Mouse (Mus musculus) kidney, adult 2 months (tissue): Measurements from ENCODE around the gene Zfp609. TPM values are rescaled to one million over a fixed set of nuclear protein-coding genes. Genes with fewer than 3 reads are reported as not detected.

Source experiments
- DNase-seq: peaks from one replicate; pipeline ENCODE4 v3.0.0; 2021
- H3K27ac ChIP-seq: fragments of 200-500 bp; 2 replicates; pipeline ENCODE4 v1.5.1; 2012; ENCODE audit warnings: low read depth, low read length, control low read depth, inconsistent platforms; ENCODE audit not compliant: insufficient read depth
- H3K27me3 ChIP-seq: fragments of 200-500 bp; replicated peaks from 2 replicates; pipeline ENCODE4 v1.6.1; 2012; ENCODE audit warnings: mild to moderate bottlenecking, moderate library complexity, low read length, inconsistent platforms; ENCODE audit not compliant: control insufficient read depth, insufficient read depth
- H3K36me3 ChIP-seq: fragments of 200-500 bp; 2 replicates; pipeline ENCODE4 v1.6.1; 2012; ENCODE audit warnings: mild to moderate bottlenecking, moderate library complexity, low read length, inconsistent platforms; ENCODE audit not compliant: control insufficient read depth, insufficient read depth
- H3K4me1 ChIP-seq: fragments of 200-500 bp; 2 replicates; pipeline ENCODE4 v1.6.1; 2011; ENCODE audit warnings: low read length; ENCODE audit not compliant: control insufficient read depth, insufficient read depth
- H3K4me3 ChIP-seq: fragments of 200-500 bp; 2 replicates; pipeline ENCODE4 v1.5.1; 2011; ENCODE audit warnings: mild to moderate bottlenecking, low read depth, low read length, control low read depth; ENCODE audit not compliant: insufficient read depth
- CTCF ChIP-seq: fragments of 200-500 bp; conservative IDR thresholded peaks from 2 replicates; pipeline ENCODE4 v1.5.1; 2011; ENCODE audit warnings: low read depth, mild to moderate bottlenecking, control low read depth, low read length, moderate library complexity, mixed read lengths; ENCODE audit not compliant: insufficient read depth, insufficient read length
- POLR2A ChIP-seq: fragments of 200-500 bp; IDR thresholded peaks from one replicate; pipeline ENCODE4 v1.6.1; 2011; ENCODE audit warnings: low read depth, low read length, control low read depth
- WGBS: fragments of 180-500 bp; shearing (Covaris S2); methylation state at CpG from one replicate; pipeline ENCODE4 v1.1.7; 2018; 5-methylcytosine and 5-hydroxymethylcytosine counted together
- polyA plus RNA-seq: library from polyadenylated mRNA; depleted of rRNA; stranded (reverse); fragments of >200 nt; gene quantifications from 2 replicates; pipeline ENCODE4 v1.2.3, GENCODE M21; 2012

The Zfp609 gene
- polyA plus RNA-seq, 1 experiment = 9.4 TPM

- H3K4me1 ChIP-seq = no peaks in the 10 kb centered on the region
- H3K4me3 ChIP-seq = no peak overlapping the region
- no peaks in the 10 kb centered on the region for H3K36me3 ChIP-seq
- no peak overlapping the region for H3K27ac ChIP-seq
- H3K27me3 ChIP-seq = no peaks in the 10 kb centered on the region
- TF ChIP-seq CTCF (no peak; the same call in 1 of the 2 replicates), POLR2A (no peak)
- WGBS = 73% methylated on average over 8 of the region's 8 CpGs
- DNase-seq = no peak
These were observed 67.4 kb downstream of the Zfp609 start for GRCm38 (mm10) chr9:65759992-65760391.

DNA sequence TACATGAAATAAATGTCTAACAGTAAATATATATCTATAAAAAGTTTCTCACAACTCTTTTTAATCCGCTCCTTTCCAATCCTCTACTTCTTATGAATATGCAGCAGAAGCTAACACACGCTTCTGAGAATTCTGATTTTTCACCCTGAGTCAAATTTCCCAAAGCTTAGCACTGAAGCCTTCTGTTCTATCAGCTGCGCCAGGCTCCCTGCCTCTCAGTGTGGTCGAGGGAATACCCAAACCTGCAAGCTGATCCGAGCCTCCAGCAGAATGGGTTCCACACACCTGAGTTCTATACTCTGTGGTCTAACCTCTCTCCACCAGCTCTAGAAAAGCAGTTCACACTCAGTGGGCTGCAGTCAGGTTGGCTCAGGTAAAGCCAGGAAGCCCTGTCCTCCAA, 68.1 kb downstream of the Zfp609 start:
- no peak for DNase-seq
- Histone ChIP-seq H3K27ac (no peak overlapping the region), H3K4me3 (no peak overlapping the region), H3K27me3 (no peaks in the 10 kb centered on the region), H3K36me3 (no peaks in the 10 kb centered on the region), H3K4me1 (no peaks in the 10 kb centered on the region)
- WGBS = 93% methylated on average over 5 of the region's 5 CpGs
- no peak for TF ChIP-seq CTCF
- no peak for TF ChIP-seq POLR2A

DNA sequence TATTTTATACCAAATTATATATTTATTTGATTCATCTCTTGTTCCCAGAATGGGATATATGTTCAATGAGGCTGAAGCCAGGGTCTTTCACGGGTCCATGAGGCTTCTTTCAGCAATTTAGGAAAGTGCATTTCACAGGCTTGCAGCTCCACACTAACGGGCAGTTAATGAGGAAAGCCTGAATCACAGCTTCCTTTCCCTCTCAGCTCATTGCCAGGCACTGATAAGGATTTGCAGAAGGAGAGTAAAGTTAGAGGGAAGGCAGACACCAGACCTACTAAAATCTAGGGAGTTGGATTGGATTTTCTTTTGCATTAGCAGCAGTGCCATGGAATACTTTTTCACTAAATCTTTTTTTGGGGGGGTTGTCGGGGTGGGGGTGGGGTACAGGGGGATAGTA, 69.5 kb downstream of the Zfp609 start:
- no peaks in the 10 kb centered on the region for H3K27me3 ChIP-seq
- TF ChIP-seq POLR2A (no peak), CTCF (no peak)
- H3K4me3 ChIP-seq = no peak overlapping the region
- H3K4me1 ChIP-seq = no peaks in the 10 kb centered on the region
- H3K27ac ChIP-seq = no peak overlapping the region
- 75% methylated on average over 3 of the region's 3 CpGs for WGBS
- DNase-seq = no peak
- no peaks in the 10 kb centered on the region for H3K36me3 ChIP-seq

DNA sequence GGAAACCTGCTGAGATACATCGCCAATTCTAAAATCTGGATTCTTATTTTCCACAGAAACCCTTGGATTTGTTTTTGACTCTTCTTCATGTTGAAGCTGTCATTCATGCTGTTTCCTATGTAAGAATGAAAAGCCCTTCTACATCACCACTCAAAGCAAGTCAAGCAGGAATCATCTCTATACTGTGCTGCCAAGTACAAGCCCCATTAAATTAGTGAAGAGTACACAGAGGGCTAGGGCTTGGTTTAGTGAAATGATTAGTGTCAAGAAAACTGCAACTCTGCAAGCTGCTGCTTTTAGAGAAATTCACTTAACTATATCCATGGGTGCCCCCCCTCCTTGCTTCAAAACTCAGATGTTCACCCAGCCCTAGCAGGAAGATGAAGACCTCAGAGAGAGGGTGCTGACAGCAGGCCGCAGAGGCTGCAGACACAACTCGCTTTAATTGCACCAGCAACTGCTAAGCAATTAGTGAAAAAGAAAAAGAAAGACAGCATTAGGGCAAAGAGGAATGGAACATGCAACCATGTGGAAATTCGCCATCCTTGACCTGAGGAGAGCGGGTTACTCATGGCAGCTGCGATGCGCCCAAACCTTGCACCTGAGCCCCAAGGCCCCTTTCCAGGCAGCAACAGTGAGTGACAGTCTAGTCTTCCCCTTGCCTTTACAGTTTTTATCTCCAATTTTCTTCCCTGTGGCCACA, 71.5 kb downstream of the Zfp609 start:
- no peaks in the 10 kb centered on the region for H3K4me1 ChIP-seq
- no peak for TF ChIP-seq CTCF
- TF ChIP-seq POLR2A = no peak

DNA sequence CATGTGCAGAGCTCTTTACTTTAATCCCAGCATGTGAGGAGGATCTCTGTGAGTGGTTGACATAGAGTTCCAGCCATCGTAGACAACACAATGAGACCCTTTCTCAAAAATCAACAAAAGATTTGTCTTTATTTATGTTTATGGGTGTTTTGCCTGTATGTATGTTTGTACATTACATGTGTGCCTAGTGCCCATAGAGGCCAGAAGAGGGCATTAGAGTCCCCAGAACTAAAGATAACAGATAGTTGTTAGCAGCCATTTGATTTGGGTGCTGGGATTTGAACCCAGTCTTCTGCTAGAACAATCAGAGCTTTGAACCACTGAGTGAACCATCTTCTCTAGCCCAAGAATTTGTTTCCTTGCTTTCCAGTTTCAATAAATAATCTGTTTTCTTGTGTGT, 72.2 kb downstream of the Zfp609 start:
- no peak for DNase-seq
- H3K27me3 ChIP-seq = no peaks in the 10 kb centered on the region
- H3K4me1 ChIP-seq = no peaks in the 10 kb centered on the region
- TF ChIP-seq CTCF = no peak
- no peak for TF ChIP-seq POLR2A
- H3K4me3 ChIP-seq = no peak overlapping the region
- WGBS = 91% methylated on average over 1 of the region's 1 CpGs
- H3K36me3 ChIP-seq = no peaks in the 10 kb centered on the region
- no peak overlapping the region for H3K27ac ChIP-seq

More for the DNA sequence above, 71.5 kb downstream of the Zfp609 start:
- no peak overlapping the region for H3K27ac ChIP-seq
- H3K4me3 ChIP-seq = no peak overlapping the region
- no peaks in the 10 kb centered on the region for H3K36me3 ChIP-seq
- no peaks in the 10 kb centered on the region for H3K27me3 ChIP-seq
- no peak for DNase-seq
- WGBS = 92% methylated on average over 7 of the region's 7 CpGs

DNA sequence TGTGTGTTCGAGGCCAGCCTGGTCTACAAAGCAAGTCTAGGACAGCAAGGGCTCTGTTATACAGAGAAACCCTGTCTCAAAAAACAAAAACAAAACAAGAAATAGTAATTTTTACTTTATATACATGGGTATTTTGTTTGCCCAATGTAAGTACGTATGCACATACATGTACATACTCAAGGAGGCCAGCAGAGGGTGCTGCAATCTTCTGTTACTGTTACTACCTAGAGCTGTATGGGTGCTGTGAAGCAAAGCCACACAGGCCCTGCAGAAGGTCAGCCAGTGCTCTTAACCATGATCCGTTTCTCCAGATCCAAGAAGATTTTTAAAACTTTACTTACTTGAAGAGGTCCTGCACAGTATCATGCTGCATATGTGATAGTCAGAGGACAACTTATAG, 74.7 kb downstream of the Zfp609 start:
- WGBS = 96% methylated on average over 3 of the region's 3 CpGs
- Histone ChIP-seq H3K27me3 (no peaks in the 10 kb centered on the region), H3K36me3 (no peaks in the 10 kb centered on the region), H3K4me1 (0 out of 2 replicates have a peak, but pooled peaks cover 3% of the 10 kb centered on the region), H3K27ac (no peak overlapping the region), H3K4me3 (no peak overlapping the region)
- TF ChIP-seq CTCF = peak; percentile 26; the same call in 1 of the 2 replicates
- no peak for TF ChIP-seq POLR2A
- DNase-seq = no peak

DNA sequence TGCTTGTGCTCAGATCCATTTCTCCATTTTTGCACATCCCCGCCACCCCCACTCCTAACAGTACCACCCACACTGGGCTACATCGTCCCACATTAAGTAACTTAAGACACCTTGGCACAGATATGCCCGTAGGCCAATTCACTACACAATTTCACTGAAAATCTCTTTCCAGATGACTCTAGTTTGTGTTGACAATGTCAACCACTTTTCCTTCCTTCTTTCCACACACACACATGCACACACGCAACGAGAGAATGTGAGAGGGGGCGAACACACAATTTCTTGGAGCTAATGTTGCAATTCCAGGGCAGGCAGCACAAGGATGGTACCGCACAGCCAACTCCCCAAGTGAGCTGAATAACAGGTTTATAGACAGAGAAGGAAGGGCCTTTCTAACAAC, 75.5 kb downstream of the Zfp609 start:
- Histone ChIP-seq H3K27ac (no peak overlapping the region), H3K36me3 (no peaks in the 10 kb centered on the region), H3K4me3 (no peak overlapping the region), H3K4me1 (0 out of 2 replicates have a peak, but pooled peaks cover 3% of the 10 kb centered on the region), H3K27me3 (no peaks in the 10 kb centered on the region)
- 92% methylated on average over 7 of the region's 7 CpGs for WGBS
- TF ChIP-seq CTCF = no peak
- TF ChIP-seq POLR2A = no peak
- no peak for DNase-seq

DNA sequence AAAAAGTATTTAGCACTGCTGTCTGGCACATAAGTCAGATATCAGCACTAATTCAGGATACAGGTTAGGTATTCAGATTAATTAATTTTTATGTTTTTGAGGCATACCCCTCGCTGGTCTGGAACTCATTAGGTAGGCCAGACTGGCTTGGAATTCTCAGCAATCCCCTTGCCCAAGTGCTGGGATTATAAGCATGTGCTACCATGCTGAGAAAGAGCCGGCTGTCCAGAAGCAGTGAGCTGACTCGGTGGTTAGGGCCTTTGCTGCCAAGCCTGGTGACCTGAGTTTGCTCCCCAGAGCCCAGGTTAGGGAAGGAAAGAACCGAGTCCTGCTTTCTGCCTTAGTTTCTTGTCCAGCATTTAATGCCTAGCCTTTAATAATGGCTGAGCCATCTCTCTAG, 79.3 kb downstream of the Zfp609 start:
- H3K36me3 ChIP-seq = no peaks in the 10 kb centered on the region
- WGBS = 53% methylated on average over 4 of the region's 4 CpGs

More for the DNA sequence above, 79.3 kb downstream of the Zfp609 start:
- no peak overlapping the region for H3K4me3 ChIP-seq
- no peaks in the 10 kb centered on the region for H3K27me3 ChIP-seq
- H3K4me1 ChIP-seq = peaks cover 11% of the 10 kb centered on the region; the same call in 1 of the 2 replicates
- TF ChIP-seq POLR2A (no peak), CTCF (no peak)
- no peak overlapping the region for H3K27ac ChIP-seq
- DNase-seq = no peak
